ENCODE assay signal across 15 mouse cellular contexts in the genomic region with DNA sequence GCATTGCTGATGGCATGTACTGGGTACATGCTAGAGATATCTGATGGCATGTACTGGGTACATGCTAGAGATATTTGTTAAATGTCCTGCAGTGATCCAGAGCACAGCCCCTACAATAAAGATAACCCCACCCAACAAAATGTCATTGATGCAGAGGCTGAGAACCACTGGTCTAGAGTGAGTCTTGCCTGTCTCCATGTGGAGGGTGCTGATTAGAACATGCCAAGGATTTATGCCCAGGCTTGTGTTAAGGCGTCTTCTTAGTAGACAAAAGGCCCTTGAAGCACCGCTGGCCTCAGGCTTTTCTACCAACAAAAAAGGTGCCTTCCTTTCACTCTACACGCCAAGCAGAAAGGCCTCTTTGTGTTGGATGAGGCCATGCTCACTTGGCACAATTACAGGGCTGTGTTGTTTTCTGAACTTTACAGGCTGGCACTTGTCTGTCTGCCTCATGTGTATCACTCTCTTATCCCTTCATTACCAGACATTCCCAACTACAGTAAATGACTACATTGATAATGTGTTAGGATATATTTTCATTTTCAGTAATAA. TPM values are rescaled to one million over a fixed set of nuclear protein-coding genes. Genes with fewer than 3 reads are reported as not detected.
A peak's percentile ranks its signal among the peaks of the same experiment; 100 is the strongest.
DNase-seq lines count a peak whose midpoint lies in the region; ATAC-seq lines count a peak whose summit lies in the region.
"Had no signal": no experiment of that assay in that cellular context is flagged by ENCODE, and none has a peak within 500 bp of the region (broad histone marks: within the 10 kb centered on the region; RNA-seq: fewer than 3 reads in every experiment).

No protein-coding gene starts in this region.

- intact Hi-C loops in heart, postnatal 14 days (cut with DNase I): no loop called here
- intact Hi-C loops in left cerebral cortex, postnatal 4 days (cut with DNase I): no loop called here

- peak; percentile 34; the same call in 1 of the 2 replicates for ATAC-seq in erythroid progenitor cell, adult 5-6 weeks (replicated peaks; ENCODE audit: low FRiP score, poor library complexity, severe bottlenecking)
- peak; percentile 89 for ATAC-seq in megakaryocyte progenitor cell, adult 5-6 weeks (replicated peaks; ENCODE audit: poor library complexity)
- ATAC-seq: midbrain, embryonic 15.5 days had no signal

- DNase-seq in heart, adult 11 months: peak; percentile 51
- no peak for DNase-seq in heart, postnatal 14 days
- peak; percentile 41 for DNase-seq in retina, postnatal 1 day
- no peak for DNase-seq in retina, embryonic 14.5 days (ENCODE audit: low spot score)
- DNase-seq in cerebellum, adult 9-10 months: no peak
- no peak for DNase-seq in left cerebral cortex, postnatal 4 days
- DNase-seq: cerebellum, postnatal 14 days; kidney, adult 9 months; lung, embryonic 14.5 days; lung, postnatal 4 days; right cerebral cortex, postnatal 14 days; thymus, postnatal 4 days had no signal

RNA-seq across cellular contexts. Expression of a gene that starts 42.2 kb away (rescaled TPM):
- 10 to 100 TPM; 14.4 to 19.1 TPM for total RNA-seq in heart, postnatal 14 days (2021)
- total RNA-seq in erythroid progenitor cell, adult 5-6 weeks (2015; ENCODE audit: low replicate concordance): 304 and 358 TPM in 2 replicates
- total RNA-seq in erythroid progenitor cell, adult 5-6 weeks (2017; ENCODE audit: low replicate concordance): 865 and 917 TPM in 2 replicates
- 245 and 255 TPM in 2 replicates for total RNA-seq in megakaryocyte progenitor cell, adult 5-6 weeks (2015)
- 673 and 874 TPM in 2 replicates for total RNA-seq in megakaryocyte progenitor cell, adult 5-6 weeks (2017)
- 10 to 100 TPM; 24.8 to 25.0 TPM for total RNA-seq in left cerebral cortex, postnatal 4 days (2021)

Comparison
In these comparisons a context has a peak if more than half of its experiments do, and no peak if none do; other contexts are left out.
1. DNase-seq: peak in heart, adult 11 months (single experiment) and retina, postnatal 1 day (single experiment); none in heart, postnatal 14 days (0 of 2), retina, embryonic 14.5 days (single experiment), cerebellum, adult 9-10 months (single experiment) and left cerebral cortex, postnatal 4 days (single experiment).
2. RNA of a gene that starts 42.2 kb away (total RNA-seq): 304 to 917 TPM in erythroid progenitor cell, adult 5-6 weeks and 245 to 874 TPM in megakaryocyte progenitor cell, adult 5-6 weeks; 24.8 to 25.0 TPM in left cerebral cortex, postnatal 4 days and 14.4 to 19.1 TPM in heart, postnatal 14 days; every median in the first group is over 4 times any median in the second.